Mouse (Mus musculus) right cerebral cortex, postnatal 4 days (tissue): Measurements from ENCODE around the gene Ptprf.

Experiments used
- DNase-seq: peaks from one replicate; pipeline ENCODE4 v3.0.0-alpha.2; 2022

Ptprf gene

DNA sequence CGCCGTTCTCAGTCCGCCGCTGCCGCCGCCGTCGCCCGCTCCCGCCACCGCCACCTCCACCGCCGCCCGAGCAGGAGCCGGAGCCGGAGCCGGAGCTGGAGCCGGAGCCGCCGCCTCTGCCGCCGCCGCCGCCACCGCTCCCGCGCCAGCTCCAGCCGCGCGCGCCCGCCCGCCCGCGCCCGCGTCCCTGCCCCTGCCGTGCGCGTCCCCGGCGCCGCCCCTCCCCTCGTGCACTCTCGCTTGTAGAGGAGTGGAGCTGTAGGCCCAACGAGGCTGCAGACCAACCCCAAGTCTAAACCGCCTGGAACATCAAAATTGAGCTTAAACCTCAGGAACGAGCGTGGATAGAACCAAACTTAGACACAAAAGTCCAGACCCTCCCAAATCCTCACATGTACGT, at the start of gene Ptprf:
Ptprf (minus strand) TSS at position 175 of the 400 bp plus-strand sequence.
- DNase-seq: peak; percentile 87

DNA sequence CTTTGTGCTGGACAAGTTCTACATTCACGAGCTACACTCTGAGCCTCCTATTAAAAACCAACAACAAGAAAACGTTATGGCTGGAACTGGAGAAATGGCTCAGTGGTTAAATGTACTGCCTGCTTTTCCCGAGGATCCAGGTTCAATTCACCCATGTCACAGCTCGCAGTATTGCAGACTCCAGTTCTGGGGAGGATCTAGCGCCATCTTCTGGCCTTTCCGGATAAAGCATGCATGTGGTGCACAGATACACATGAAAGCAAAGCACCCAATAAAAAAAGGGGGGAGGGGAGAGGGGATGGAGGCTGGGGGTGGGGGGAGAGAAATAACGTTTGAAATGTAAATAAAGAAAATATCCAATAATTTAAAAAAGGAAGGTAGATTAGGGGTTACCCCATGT, 45.5 kb upstream of the Ptprf start:
- peak; percentile 83 for DNase-seq

DNA sequence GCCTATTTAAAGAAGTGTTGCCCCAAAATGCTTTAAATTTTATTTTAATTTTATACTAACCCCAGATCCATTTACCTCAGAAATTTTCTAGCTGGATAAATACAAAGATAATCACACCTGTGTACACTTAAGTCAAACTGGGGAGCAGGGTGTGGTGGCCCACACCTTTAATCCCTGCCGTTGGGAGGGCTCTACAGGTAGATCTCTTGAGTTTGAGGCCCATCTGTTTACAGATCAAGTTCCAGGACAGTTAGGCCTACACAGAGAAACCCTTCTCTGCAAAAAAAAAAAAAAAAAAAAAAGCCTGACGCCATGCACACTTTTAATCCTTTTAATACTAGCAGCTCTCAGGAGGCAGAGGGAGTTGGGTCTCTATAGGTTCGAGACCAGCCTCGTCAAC, 44.8 kb upstream of the Ptprf start:
- no peak for DNase-seq

DNA sequence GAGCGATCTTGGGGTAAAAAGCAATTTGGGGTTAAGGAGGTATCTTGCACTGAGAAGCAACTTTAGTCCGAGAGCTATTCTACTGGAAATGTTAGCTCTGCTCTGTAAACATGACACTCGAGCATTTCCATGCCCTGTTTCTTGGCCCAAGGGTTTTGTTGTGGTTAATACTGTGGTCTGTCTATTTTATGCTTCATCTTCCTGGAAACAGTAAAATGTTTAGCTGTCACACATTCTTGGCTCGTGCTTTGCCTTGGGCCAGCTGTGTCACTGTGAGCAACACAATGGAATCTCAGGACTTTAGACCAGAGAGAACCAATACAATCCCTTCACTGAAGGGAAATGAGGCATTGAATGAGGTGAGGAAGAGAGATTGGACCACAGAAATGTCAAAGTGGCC, 40.6 kb upstream of the Ptprf start:
- no peak for DNase-seq

DNA sequence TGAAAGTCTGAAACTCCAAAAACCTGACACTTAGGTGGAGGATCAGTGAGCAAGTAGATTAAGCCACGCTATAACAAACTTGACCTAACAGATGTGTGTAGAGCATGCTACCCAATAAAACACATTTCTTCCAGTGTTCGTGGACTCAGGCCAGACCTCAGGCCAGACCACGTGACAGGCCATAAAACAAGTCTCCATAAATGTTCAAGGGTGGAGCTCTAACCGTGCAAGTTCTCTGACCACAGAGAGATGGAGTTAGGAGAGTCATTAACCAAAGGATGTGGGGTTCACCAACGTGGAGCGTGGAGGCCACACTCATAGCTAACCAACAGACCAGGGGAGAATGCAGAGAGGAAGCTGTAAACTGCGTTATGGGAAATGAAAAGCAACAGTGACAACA, 35.3 kb upstream of the Ptprf start:
- no peak for DNase-seq

DNA sequence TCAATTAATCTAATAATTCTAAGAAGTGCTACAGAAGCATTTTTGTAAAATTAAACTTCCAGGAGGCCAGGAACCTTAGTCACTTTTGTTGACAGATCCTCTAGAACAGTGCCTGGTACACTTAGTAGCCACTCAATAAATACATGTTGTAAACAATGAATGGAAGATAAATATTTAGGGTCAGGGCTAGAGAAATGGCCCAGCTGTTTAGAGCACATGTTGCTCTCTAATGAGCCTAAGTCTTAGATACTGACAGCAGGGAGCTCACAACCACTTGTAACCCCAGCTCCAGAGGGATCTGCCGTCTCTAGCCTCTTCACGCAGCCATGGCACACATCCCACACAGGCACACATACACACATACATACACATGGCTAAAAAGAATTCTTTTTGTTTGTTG, 29.4 kb upstream of the Ptprf start:
- DNase-seq: no peak

DNA sequence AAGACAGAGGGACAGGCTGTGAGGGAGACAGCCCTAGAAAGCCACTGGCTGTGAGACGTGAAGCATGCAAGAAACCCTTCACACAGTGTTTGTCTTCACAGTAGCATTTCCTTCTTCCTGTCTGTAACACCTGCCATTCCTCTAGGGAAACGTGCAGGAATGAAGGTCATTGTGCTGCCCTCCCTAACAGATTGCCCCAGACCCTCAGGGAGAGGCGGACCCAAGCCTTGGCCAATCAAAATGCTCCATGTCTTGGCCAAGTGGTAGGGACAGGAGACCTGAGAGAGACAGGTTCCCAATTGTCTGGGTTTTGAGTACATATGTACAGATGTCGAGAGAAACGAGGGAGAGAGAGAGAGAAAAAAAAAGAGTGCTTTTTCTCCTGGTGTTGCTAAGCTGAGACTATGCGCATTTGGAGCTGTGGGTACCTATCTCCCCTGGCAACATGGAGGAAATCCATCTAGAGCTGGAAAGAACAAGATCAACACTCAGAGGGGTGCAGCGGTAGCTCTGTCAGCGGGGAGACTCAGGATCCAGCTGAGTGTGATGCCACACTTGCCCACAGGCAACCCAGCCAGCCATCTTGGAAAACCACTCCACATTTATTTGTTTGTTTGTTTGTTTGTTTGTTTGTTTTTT, 28.6 kb upstream of the Ptprf start:
- no peak for DNase-seq

DNA sequence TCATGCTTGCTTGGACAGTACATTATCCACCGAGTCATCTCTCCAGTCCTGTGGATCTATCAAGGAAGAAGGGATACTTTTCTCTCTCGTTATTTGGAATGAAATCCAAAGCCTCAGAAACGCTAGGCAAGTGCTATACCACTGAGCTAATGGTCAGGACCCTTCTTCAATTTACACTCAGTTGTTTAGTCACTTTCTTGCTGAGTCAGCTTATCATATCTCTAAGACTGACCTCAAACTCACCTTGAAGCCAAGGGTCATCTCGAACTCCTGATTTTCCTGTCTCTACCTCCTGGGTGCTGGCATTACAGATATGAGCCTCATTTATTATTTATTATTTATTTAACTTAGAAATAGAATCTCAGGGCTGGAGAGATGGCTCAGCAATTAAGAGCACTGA, 25.5 kb upstream of the Ptprf start:
- no peak for DNase-seq

DNA sequence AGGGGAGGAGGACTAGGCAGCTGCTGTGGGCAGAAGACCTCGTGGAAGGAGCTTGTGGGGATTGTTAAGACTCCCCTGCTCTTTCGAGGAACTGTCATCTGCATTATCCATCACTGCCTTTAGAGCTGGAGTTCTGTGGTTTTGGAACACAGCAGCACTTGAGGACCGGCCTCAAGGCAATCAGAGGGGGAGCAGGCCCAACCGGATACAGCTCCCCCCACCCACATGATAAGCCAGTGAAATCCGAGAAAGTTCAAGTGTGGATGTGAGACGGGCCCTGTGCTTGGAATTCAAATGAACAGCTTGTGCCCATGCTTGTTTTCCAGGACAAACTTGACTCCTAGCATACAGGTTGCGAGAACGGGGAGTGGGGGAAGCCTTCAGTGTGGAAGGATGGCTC, 24.1 kb upstream of the Ptprf start:
- no peak for DNase-seq

DNA sequence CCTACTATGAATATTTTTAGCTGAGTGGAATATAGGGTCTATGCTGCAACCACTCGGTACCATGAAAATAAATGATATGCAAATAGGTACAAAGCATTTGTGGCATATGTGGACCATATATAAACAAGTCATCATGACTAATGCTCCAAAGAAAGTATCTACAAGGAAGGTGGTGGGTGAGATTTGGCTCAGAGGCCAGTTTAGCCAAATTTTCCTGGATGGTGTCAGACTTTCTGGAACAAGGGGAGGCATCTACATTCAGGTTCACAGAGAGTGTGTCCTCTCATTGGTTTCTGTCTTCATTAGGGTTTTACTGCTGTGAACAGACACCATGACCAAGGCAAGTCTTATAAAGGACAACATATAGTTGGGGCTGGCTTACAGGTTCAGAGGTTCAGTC, 19.3 kb upstream of the Ptprf start:
- DNase-seq: no peak

DNA sequence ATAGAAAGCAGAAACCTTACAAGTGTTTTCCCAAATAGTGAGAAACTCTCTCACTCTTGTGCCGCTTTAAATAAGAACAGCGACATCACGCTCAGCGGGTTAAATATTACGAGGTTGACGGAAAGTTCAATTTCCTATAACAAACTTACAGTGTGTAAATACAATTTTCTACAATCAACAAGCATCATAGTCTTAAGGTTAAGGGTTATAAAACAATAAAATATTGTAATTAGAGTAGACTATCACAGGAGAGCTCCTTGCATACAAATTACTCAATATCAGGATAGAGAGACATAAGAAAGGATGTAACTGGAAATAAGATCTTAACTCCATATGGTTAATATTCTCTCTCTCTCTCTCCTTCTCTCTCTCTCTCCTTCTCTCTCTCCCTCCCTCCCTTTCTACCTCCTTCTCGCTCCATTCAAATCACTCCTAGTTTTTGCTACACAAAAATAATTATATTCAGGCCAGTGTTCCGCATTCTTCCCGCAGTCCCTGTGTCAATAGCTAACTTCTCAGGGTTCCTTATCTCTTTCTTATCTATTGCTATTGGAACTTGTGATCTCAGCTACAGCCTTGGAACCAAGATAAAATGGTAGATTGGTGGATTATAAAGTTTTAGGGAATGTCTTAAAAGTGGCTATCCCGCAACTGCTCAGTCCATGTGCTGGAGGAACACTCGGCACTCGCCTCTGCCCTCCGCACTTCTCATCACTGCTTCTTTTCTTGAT, 16.5 kb upstream of the Ptprf start:
- DNase-seq: no peak

DNA sequence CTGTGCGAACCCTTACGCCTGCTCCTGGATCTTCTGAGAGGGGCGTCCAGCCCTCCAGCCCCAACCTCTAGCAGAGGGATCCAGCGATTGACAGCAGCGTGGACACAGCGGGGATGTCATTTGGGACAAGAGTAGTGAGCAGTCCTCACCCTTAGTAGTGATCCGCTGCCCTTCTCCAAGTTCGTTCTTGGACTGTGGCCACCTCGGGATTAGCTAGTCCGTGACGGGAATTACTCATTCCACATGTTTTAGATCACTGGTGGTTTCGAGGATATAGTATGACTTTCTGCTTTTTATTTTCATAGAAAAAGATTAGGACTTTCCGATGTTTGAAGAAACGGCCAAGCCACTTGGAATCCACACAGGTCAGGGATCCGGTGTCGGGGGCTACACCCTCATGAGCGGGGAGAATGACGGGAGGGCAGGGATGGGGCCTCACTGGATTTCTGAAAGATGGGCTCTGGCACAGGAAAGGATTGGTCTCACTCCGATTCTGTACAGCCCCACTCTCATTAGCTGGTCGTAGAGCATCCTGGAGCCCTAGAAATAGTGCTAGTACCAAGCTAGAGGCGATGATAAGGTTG, 15.0 kb upstream of the Ptprf start:
- DNase-seq: no peak

DNA sequence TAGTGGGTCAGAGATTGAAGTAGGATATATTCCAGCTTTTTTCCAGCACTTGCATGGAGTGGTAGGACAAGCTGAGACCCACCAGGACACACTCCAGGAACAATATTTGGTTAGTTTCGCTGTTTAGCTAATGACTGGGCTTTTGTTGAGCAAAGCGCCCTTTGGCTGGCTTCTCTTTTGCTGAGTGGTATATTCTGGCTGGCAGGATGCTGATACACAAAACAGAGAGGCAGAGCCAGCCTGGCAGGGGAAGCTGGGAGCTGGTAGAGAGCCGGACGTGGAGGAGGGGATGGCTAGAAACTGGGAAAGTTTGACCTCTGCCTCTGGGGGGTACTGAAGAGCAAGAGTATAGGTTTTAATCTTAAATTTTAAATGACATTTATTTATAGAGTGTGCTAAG, 13.8 kb upstream of the Ptprf start:
- DNase-seq: no peak

DNA sequence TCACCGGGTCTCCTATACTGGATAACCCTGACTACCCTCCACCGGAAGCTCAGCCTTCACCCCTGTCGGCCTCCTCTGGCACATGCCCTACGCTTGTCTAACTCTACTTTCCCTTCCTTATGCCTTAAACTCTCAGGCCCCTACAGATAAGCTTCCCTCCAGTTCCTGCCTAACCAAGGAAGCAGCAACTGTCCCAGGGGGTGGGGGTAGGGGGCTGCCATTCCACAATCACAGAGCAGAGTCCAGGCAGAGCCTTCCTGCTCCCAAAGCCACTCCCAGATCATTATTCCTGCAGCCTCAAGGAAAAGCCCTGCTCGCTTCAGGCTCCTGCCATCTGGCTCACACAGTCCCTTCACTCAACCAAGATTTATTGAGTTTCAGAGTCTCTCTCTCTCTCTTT, 6.6 kb upstream of the Ptprf start:
- no peak for DNase-seq

DNA sequence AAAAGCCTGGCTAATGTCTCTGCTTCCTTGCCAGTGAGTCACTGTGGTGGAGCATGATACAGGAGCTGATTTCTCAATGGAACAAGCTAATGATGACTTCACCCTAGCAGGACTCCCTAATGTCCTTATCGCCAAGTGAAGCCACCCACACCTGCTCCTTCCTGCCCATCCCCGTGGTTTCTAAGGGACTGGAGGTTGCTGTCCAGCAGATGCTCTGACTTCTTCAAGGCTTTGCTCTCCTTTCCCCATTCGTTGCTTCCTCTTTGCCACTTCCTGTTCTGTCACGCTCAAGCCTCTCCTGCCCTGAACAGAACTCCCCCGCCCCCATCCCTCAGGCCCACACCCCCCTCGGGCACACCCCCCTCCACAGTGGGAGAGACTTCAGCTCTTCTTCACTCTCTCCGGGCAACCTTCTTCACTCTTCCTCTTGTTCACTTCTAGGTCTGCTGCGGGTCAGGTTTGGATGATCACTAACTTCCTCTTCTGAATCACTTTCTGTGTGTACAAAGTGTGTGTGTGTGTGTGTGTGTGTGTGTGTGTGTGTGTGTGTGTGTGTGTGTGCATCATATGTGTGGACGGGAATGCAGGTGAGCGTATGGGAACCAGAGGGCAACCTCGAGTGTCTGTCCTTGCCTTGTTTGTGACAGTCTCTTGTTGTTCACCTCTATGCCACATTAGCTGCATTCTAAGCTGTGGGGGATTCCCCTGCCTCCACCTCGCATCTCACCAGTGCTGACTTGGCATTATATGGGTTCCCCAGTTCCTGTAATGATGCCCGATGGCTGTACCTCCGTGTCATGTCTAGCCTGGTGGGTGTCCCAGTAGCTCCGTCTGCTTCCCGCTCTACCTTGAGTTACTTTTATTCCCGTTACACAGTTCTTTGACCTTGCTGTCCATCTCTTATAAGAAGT, 4.7 kb upstream of the Ptprf start:
- no peak for DNase-seq

DNA sequence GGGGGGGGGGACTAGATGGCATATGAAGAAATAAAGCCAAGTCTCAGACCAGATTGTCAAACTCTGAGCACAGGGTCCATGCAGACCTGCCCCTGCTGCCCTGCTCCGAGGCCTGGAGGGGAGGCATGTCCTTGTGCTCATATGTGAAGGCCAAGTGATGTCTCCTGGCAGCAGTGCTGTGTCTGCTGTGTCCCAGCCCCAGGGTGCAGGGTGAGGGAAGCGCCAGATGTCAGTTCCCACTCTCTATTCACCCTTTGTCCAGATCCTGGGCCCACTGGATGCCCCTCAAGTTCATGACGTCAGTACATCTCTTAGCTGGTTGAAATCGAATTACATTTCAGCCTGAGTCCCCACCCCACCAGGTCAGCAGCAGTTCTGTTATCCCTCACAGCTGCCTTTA, 3.6 kb upstream of the Ptprf start:
- no peak for DNase-seq

DNA sequence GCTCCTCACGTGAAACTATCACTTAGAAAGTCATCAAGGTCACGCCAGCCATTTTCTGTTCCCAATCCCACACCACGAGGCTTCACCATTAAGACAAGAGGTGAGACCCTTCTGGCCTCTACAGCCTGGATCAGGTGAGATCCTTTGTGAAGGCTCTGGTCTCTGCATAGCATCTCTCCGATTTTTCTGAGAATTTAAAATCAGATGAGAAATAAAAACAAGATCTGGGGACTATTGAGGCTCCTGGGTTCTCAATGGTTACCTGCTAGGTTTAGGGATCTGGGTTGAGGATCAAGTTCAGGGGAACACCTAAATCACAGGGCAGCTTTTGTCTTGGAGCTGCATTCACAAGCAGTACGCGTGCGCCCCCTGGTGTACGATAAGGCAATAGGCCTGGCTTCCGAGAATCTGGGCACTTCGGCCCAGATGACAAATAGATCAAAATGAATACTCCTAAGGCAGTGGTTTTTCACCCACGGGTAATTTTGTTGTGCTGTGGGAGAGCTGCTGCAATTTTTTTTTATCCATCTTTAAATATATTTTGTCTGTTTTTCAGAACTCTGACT, 1.6 kb upstream of the Ptprf start:
- DNase-seq: peak; percentile 86

DNA sequence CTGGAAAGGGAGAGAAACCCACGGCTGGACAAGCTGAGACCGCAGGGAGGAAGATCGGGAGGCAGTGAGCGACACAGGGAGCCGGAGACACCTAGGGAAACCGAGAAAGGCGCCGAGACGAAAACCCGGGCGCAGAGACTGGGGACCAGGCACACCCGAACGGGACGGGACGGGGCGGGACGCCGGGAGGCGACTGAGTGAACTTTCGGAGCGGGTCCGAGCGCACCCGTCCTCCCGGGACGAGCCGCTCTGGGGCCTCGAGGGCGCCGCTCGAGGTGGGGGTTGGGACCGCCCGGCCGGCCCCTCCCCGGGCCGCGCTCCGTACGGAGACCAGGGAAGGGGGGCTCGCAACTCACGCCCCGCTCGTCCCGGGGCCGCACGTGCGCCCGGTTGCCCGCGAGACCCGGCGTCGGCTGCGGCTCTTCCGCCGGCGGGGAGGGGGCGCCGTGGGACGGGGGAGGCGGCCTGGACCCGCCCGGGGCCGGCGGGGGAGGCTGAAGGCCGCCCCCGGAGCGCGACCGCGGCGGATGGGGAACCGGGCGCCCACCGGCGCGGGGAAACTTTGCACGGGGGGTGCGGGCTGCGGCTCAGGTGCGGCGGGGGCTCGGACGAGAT, 682 bp downstream of the Ptprf start:
- peak; percentile 35 for DNase-seq

DNA sequence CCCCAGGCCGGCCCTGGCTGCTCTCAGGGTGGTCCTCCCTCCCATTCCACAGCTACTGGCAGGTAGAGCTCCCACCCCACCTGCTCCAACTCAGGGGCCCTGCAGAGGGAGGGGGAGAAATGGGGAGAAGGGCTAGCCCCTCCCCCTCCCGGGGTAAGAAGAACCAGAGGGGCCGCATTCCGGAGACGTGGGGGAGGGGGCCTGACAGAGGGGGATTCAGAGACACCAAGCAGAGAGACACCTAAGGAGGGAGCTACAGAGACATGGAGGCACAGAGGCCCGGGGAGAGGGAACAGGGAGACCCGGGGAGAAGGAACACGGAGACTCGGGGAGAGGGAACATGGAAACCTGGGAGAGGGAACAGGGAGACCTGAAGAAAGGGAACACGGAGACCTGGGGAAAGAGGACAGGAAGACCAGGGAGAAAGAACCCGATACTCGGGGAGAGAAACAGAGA, 1.2 kb downstream of the Ptprf start:
- DNase-seq: peak; percentile 44

DNA sequence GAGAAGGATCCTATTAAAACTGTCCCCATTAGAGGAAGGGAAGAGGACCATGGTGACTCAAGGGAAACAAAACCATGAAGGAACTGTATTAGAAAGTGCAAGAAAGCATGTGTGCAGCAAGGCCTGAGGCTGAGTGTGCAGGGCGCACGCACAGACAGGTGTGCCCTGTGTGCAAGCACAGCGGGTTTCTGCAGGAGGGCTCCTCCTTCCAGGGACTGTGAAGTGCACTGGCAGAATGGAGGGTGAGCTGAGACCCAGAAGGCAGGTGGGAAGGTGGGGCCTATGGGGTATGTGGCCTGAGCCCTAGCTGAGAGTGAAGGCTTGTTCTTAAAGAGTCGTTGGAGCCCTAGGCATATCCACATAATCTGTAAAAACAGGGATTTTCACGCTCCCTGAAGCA, 1.9 kb downstream of the Ptprf start:
- DNase-seq: no peak

DNA sequence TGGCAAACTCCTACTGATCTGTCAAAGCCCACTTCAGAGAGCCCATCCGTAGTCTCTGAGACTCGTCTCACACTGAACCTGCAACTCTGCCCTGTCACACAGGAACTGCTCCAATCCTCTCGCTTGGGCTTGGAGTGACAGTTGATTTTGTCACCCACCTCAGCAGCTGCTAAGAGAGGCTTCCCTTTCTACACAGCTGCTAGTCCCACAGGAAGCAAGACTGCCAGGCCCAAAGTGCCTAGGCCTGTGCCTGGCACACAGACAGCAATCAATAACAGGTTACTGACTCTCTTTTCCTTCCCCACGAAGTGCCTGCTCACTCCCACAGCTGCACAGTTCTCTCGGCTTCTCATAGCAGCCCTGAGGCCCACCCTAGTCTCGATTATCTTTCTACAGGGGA, 2.7 kb downstream of the Ptprf start:
- DNase-seq: no peak

DNA sequence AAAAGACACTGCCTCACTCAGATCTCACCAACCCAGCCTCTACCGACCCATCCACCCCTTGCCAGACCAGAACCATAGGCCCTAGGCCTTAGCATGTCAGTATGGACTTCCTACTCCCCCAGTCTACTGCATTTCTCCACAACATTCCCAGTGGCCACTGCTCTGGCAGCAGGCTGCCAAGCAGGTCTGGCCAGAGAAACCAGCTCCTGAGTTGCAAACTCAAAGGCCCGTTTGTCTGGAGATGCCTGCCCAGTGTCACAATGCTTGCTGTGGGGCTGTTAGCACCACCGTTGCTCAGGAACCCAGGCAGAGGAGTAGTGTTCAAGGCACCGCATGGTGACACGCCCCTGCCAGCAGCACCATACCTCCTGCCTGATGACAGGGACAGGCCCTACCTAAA, 5.0 kb downstream of the Ptprf start:
- no peak for DNase-seq

DNA sequence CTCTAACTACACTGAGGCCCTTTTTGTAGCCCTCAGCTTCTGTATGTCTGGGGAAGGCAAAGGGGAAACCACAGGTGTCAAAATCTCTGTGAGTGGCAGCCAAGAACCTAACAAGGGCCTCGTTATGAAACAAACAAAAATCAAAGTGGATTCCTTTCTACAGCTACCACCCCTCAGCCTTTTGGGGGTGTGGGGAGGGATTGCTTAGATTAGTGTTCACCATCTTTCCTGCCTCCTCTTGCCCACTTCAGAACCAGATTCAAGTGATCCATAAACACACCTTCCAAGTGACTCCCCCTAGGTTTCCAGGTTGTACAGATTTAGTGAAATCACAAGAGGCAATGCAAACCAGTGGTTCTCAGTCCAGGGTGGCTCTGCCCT, 9.0 kb downstream of the Ptprf start:
- DNase-seq: no peak
